8 mouse cellular contexts compared by ENCODE assay signal in the genomic region with DNA sequence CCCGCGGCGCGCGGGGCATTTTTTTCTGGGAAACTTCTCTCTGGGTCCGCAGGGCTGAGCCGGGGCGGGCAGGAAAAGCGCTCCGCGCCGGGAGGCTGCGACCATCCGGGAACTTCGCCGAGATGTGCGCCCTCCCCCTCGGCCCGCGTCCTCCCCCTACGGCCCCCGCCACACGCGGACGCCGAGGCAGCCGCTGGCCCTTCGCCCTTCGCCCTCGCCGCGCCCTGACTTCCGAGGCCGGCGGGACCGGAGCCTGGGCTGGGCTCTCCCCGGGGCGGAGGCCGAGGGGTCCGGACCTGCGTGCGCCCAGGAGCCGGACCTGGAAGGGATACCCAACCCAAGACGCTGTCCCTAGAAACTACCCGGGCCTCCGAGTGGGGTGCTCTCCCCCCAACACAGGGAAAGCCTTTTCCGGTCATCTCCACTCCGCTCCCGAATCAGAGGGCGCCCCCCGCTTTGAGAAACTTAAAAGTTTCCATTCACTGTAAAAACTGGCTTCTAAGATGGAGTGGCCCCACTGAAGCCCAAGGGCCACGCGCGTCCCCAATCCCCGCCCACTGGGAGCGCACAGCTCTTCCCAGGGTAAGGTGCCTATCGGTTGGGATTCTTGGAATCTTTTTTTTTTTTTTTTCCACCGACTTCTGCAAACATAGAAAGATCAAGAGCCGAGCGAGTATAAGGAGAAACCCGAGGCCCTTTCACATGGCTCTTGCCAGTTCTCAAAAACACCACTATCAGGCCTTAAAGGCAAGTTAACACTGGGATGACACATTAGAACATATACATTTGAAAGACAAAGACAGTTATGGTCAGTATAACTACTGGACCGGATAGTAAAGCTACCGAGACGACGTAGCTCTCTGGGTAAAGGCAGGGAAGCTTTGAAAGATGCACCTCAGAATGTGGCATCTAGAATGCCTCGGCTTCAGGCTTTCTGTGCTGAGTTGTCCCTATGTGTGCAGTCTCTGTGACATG. TPM values are rescaled to one million over a fixed set of nuclear protein-coding genes. Genes with fewer than 3 reads are reported as not detected.
DNase-seq lines count a peak whose midpoint lies in the region; ATAC-seq lines count a peak whose summit lies in the region.

A gene (minus strand): TSS at position 379 of the 975 bp plus-strand sequence.

- DNase-seq in 3134 (ENCODE audit: extremely low read depth, insufficient read length, low spot score): peak; percentile 87
- DNase-seq in adrenal gland, postnatal 36 days: peak; percentile 89 to 93
- peak; percentile 83 for DNase-seq in embryonic facial prominence, embryonic 14.5 days (ENCODE audit: low spot score)
- DNase-seq in kidney, adult 9 months: peak; percentile 78
- peak; percentile 24 to 29 for DNase-seq in spleen, postnatal 14 days (ENCODE audit: low spot score in 2 of 2)

- no peaks in the 10 kb centered on the region for H3K36me3 ChIP-seq in embryonic facial prominence, embryonic 14.5 days (ENCODE audit: control insufficient read depth, insufficient read depth, low read length)
- H3K36me3 ChIP-seq in heart, embryonic 11.5 days (ENCODE audit: control insufficient read depth, insufficient read depth, low read length): no peaks in the 10 kb centered on the region
- peaks cover 3% of the 10 kb centered on the region; the same call in 1 of the 2 replicates for H3K36me3 ChIP-seq in limb, embryonic 15.5 days
- H3K36me3 ChIP-seq in midbrain, embryonic 15.5 days (replicated peaks): no peaks in the 10 kb centered on the region

- no peaks in the 10 kb centered on the region for H3K9me3 ChIP-seq in embryonic facial prominence, embryonic 14.5 days (ENCODE audit: control insufficient read depth, low read length)
- H3K9me3 ChIP-seq in heart, embryonic 11.5 days (replicated peaks; ENCODE audit: control insufficient read depth, low read length): no peaks in the 10 kb centered on the region
- H3K9me3 ChIP-seq in limb, embryonic 15.5 days: no peaks in the 10 kb centered on the region
- H3K9me3 ChIP-seq in midbrain, embryonic 15.5 days: no peaks in the 10 kb centered on the region

- peaks cover 14% of the 10 kb centered on the region for H3K4me1 ChIP-seq in embryonic facial prominence, embryonic 14.5 days (ENCODE audit: control insufficient read depth, insufficient read depth, low read length)
- peaks cover 6% of the 10 kb centered on the region; the same call in 1 of the 2 replicates for H3K4me1 ChIP-seq in heart, embryonic 11.5 days (ENCODE audit: control insufficient read depth, insufficient read depth, low read length)
- peaks cover 20% of the 10 kb centered on the region for H3K4me1 ChIP-seq in limb, embryonic 15.5 days
- peaks cover 18% of the 10 kb centered on the region for H3K4me1 ChIP-seq in midbrain, embryonic 15.5 days

- H3K4me2 ChIP-seq in embryonic facial prominence, embryonic 14.5 days (ENCODE audit: low read depth, low read length): peak within 1 kb of the TSS; percentile 84
- H3K4me2 ChIP-seq in heart, embryonic 11.5 days: peak within 1 kb of the TSS; percentile 92
- H3K4me2 ChIP-seq in limb, embryonic 15.5 days: peak within 1 kb of the TSS; percentile 77
- H3K4me2 ChIP-seq in midbrain, embryonic 15.5 days: peak within 1 kb of the TSS; percentile 99

- WGBS in embryonic facial prominence, embryonic 14.5 days: 6% methylated on average over 25 of the region's 66 CpGs
- WGBS in heart, embryonic 11.5 days (ENCODE audit: insufficient replicate concordance): 2% methylated on average over 63 of the region's 66 CpGs
- 2% methylated on average over 65 of the region's 66 CpGs for WGBS in limb, embryonic 15.5 days
- 1% methylated on average over 64 of the region's 66 CpGs for WGBS in midbrain, embryonic 15.5 days

- H3K27me3 ChIP-seq in embryonic facial prominence, embryonic 14.5 days (replicated peaks; ENCODE audit: control insufficient read depth, insufficient read depth, low read length): no peaks in the 10 kb centered on the region
- no peaks in the 10 kb centered on the region for H3K27me3 ChIP-seq in heart, embryonic 11.5 days (ENCODE audit: control insufficient read depth, insufficient read depth, low read length)
- H3K27me3 ChIP-seq in limb, embryonic 15.5 days: no peaks in the 10 kb centered on the region
- peaks cover 9% of the 10 kb centered on the region; the same call in 1 of the 2 replicates for H3K27me3 ChIP-seq in midbrain, embryonic 15.5 days (replicated peaks)

- H3K4me3 ChIP-seq in embryonic facial prominence, embryonic 14.5 days (ENCODE audit: low read depth, low read length): peak within 1 kb of the TSS; percentile 92
- peak within 1 kb of the TSS; percentile 86 for H3K4me3 ChIP-seq in heart, embryonic 11.5 days (ENCODE audit: low read depth, low read length)
- peak within 1 kb of the TSS; percentile 91 for H3K4me3 ChIP-seq in limb, embryonic 15.5 days
- peak within 1 kb of the TSS; percentile 75 for H3K4me3 ChIP-seq in midbrain, embryonic 15.5 days

- H3K9ac ChIP-seq in embryonic facial prominence, embryonic 14.5 days (ENCODE audit: low read depth, low read length): peak within 1 kb of the TSS; percentile 99
- H3K9ac ChIP-seq in heart, embryonic 11.5 days (ENCODE audit: low read depth, low read length): peak within 1 kb of the TSS; percentile 93
- peak within 1 kb of the TSS; percentile 92 for H3K9ac ChIP-seq in limb, embryonic 15.5 days
- peak within 1 kb of the TSS; percentile 64 for H3K9ac ChIP-seq in midbrain, embryonic 15.5 days

- ATAC-seq in embryonic facial prominence, embryonic 14.5 days (ENCODE audit: low read depth): peak; percentile 81
- ATAC-seq in heart, embryonic 11.5 days (replicated peaks; ENCODE audit: insufficient number of reproducible peaks, low FRiP score, low TSS enrichment): peak; percentile 73
- peak; percentile 82 for ATAC-seq in limb, embryonic 15.5 days (ENCODE audit: insufficient number of reproducible peaks, low FRiP score, low TSS enrichment, low read depth)
- peak; percentile 78 for ATAC-seq in midbrain, embryonic 15.5 days (replicated peaks)

- peak within 1 kb of the TSS; percentile 92 for H3K27ac ChIP-seq in embryonic facial prominence, embryonic 14.5 days (replicated peaks; ENCODE audit: low read depth, low read length)
- H3K27ac ChIP-seq in heart, embryonic 11.5 days (ENCODE audit: low read depth, low read length): peak within 1 kb of the TSS; percentile 78
- peak within 1 kb of the TSS; percentile 94 for H3K27ac ChIP-seq in limb, embryonic 15.5 days
- H3K27ac ChIP-seq in midbrain, embryonic 15.5 days: peak within 1 kb of the TSS; percentile 49; the same call in 1 of the 2 replicates

RNA-seq across cellular contexts. Expression of the gene that starts here (rescaled TPM):
- total RNA-seq in adrenal gland, postnatal 36 days (2021): 10 to 100 TPM; 13.3 to 19.6 TPM
- 21.5 and 23.5 TPM in 2 replicates for polyA plus RNA-seq in embryonic facial prominence, embryonic 14.5 days (2014; fragmentation: Nextera tagmentation; extraction: Ambion mirVana)
- 6.3 and 7.8 TPM in 2 replicates for polyA plus RNA-seq in heart, embryonic 11.5 days (2014; fragmentation: Nextera tagmentation; extraction: Ambion mirVana)
- 15.1 TPM in 2 replicates for polyA plus RNA-seq in limb, embryonic 15.5 days (2015; fragmentation: Nextera tagmentation; extraction: Ambion mirVana)
- 2.3 and 2.7 TPM in 2 replicates for polyA plus RNA-seq in midbrain, embryonic 15.5 days (2015; fragmentation: Nextera tagmentation; extraction: Ambion mirVana)

Comparison
In these comparisons a context has a peak if more than half of its experiments do, and no peak if none do; other contexts are left out.
1. Peak in every context shown above with its lines: DNase-seq, ATAC-seq, H3K4me3 ChIP-seq and H3K27ac ChIP-seq.
2. DNase-seq: peak in every context shown above with its lines; median percentile 91 in adrenal gland, postnatal 36 days; 87 in 3134; 83 in embryonic facial prominence, embryonic 14.5 days; 78 in kidney, adult 9 months; 26 in spleen, postnatal 14 days.